Mouse (Mus musculus) heart, embryonic 12.5 days (tissue): ENCODE measurements around the gene Sertad1. TPM values are rescaled to one million over a fixed set of nuclear protein-coding genes. Genes with fewer than 3 reads are reported as not detected.
A peak's percentile ranks its signal among the peaks of the same experiment; 100 is the strongest.

Source experiments
- ATAC-seq: fragments of 200-750 bp; cut with Nextera tagmentation; 2 replicates; pipeline ENCODE4 v1.8.0; 2017; ENCODE audit warnings: moderate TSS enrichment, moderate library complexity; ENCODE audit not compliant: insufficient number of reproducible peaks, low FRiP score
- H3K27ac ChIP-seq: fragments of 300-500 bp; sonication (generic); 2 replicates; pipeline ENCODE4 v1.5.1; 2016; ENCODE audit warnings: mild to moderate bottlenecking, moderate library complexity; ENCODE audit not compliant: poor library complexity, severe bottlenecking
- H3K27me3 ChIP-seq: fragments of 300-500 bp; sonication (generic); replicated peaks from 2 replicates; pipeline ENCODE4 v1.6.1; 2016; ENCODE audit warnings: mild to moderate bottlenecking, moderate library complexity
- H3K36me3 ChIP-seq: fragments of 300-500 bp; sonication (generic); 2 replicates; pipeline ENCODE4 v1.6.1; 2016; ENCODE audit warnings: mild to moderate bottlenecking, moderate library complexity
- H3K4me1 ChIP-seq: fragments of 300-500 bp; sonication (generic); replicated peaks from 2 replicates; pipeline ENCODE4 v1.6.1; 2016; ENCODE audit warnings: mild to moderate bottlenecking
- H3K4me2 ChIP-seq: fragments of 300-500 bp; sonication (generic); 2 replicates; pipeline ENCODE4 v1.6.1; 2016; ENCODE audit warnings: mild to moderate bottlenecking, moderate library complexity
- H3K4me3 ChIP-seq: fragments of 300-500 bp; sonication (generic); 2 replicates; pipeline ENCODE4 v1.5.1; 2016; ENCODE audit warnings: mild to moderate bottlenecking
- H3K9ac ChIP-seq: fragments of 300-500 bp; sonication (generic); 2 replicates; pipeline ENCODE4 v1.6.1; 2016; ENCODE audit warnings: mild to moderate bottlenecking, moderate library complexity
- H3K9me3 ChIP-seq: fragments of 300-500 bp; sonication (generic); replicated peaks from 2 replicates; pipeline ENCODE4 v1.6.1; 2016; ENCODE audit warnings: mild to moderate bottlenecking, moderate library complexity
- WGBS: fragments of 180-500 bp; shearing (Covaris S2); methylation state at CpG from one replicate; pipeline ENCODE4 v1.1.7; 2016; 5-methylcytosine and 5-hydroxymethylcytosine counted together
- polyA plus RNA-seq: library from polyadenylated mRNA; unstranded; fragments of >200 nt; fragmentation: Nextera tagmentation; extraction: Ambion mirVana; gene quantifications from 2 replicates; pipeline ENCODE4 v1.2.1, GENCODE M21; 2016

Sertad1 gene
- polyA plus RNA-seq, 1 experiment from 2014 or later, result 35.3 TPM

DNA sequence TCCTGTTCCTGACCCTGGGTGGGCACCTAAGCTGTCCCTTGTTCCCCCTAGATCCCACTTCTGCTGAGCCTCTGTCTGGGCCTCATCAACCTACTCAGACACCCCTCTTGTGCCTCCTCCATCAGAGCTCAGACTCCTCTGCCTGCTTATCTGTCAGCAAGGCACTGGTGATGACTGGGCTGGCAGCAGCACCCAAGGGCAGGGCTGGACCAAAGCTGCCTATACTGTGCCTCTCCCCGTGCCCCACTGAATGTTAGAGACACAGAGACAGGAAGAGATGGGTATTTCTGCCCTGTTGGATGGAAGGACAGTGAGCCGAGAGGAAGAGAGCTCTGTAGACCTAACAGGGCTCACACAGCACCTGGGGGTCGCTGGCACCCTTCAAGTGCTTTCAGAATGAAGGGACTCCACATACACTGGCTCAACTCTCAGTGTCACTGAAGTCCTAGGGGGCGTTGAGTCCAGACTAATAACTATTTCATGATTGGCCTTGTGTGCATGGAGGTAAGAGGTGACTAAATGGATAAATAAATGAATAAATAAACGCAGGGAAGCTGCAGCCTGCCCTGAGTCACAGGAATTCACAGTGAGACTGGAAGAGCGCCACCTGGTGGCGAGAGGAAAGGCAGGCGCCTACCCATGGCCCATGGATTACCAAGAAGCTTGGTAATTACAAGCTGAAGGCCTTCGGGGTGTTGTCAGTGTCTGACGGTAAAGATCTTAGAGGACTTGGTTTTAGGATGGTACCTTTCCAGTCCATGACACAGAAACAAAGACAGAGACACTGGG lies 39.5 kb downstream of the Sertad1 start:
- Histone ChIP-seq H3K27ac (no peak overlapping the region), H3K9me3 (no peaks in the 10 kb centered on the region), H3K4me2 (no peak overlapping the region), H3K4me3 (no peak overlapping the region), H3K9ac (no peak overlapping the region), H3K27me3 (no peaks in the 10 kb centered on the region), H3K36me3 (peaks cover 21% of the 10 kb centered on the region), H3K4me1 (peaks cover 20% of the 10 kb centered on the region)
- ATAC-seq, result peak; percentile 65
- 22% methylated on average over 10 of the region's 10 CpGs for WGBS

DNA sequence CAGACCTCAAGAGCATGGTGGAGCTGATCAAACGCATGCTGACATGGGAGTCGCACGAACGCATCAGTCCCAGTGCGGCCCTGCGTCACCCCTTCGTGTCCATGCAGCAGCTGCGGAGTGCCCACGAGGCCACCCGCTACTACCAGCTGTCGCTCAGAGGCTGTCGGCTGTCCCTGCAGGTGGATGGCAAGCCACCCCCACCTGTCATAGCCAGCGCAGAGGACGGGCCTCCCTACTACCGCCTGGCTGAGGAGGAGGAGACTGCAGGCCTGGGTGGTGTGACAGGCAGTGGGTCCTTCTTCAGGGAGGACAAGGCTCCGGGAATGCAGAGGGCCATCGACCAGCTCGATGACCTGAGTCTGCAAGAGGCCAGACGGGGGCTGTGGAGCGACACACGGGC lies 42.4 kb downstream of the Sertad1 start:
- Histone ChIP-seq H3K27me3 (no peaks in the 10 kb centered on the region), H3K27ac (no peak overlapping the region), H3K4me1 (peaks cover 13% of the 10 kb centered on the region), H3K4me3 (no peak overlapping the region), H3K36me3 (peaks cover 45% of the 10 kb centered on the region), H3K9me3 (no peaks in the 10 kb centered on the region), H3K4me2 (no peak overlapping the region), H3K9ac (no peak overlapping the region)
- WGBS, result 75% methylated on average over 21 of the region's 21 CpGs
- ATAC-seq, result no peak

DNA sequence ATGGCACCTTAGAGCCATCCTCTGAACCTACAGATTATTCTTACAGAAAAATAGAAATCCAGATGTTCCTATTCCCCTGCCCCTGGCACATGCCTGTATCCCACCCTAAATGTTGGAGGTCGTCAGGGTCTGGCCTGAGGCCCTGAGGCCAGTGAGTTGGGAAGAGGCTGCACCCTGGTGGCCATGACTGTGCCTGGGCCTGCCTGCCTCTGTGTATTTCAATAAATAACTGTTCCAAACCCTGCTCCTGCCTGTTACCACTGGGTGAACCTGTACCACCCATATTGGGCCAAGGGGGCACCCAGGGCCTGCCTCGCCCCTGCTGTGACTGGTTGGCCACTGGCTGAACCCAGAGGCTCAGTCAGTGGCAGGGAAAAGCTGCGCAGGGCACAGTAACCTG lies 44.2 kb downstream of the Sertad1 start:
- H3K36me3 ChIP-seq, result peaks cover 62% of the 10 kb centered on the region
- no peak overlapping the region for H3K4me2 ChIP-seq
- H3K9me3 ChIP-seq, result no peaks in the 10 kb centered on the region
- 71% methylated on average over 3 of the region's 3 CpGs for WGBS
- H3K27me3 ChIP-seq, result no peaks in the 10 kb centered on the region
- peaks cover 4% of the 10 kb centered on the region for H3K4me1 ChIP-seq
- no peak for ATAC-seq
- H3K27ac ChIP-seq, result no peak overlapping the region
- H3K9ac ChIP-seq, result no peak overlapping the region
- H3K4me3 ChIP-seq, result no peak overlapping the region

DNA sequence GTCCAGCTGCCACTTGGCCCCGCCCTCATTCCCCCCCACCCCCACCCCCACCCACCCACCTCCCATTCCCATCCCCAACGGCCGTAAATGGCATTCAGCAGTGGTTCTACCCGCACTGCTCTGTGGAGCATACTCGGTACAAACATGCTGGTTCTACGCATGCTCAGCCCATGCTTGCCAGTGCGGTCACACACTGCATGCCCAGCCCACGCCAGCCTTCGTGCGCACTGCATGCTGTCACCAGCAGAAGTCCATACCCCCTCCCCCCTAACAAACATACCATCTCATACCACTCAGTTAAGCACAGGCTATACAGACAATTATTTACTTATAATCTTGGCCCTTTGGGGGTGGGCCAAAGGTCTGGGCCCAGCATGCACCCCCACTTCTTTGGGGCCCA lies 45.0 kb downstream of the Sertad1 start:
- no peaks in the 10 kb centered on the region for H3K27me3 ChIP-seq
- H3K9me3 ChIP-seq, result no peaks in the 10 kb centered on the region
- 91% methylated on average over 10 of the region's 10 CpGs for WGBS
- H3K4me2 ChIP-seq, result no peak overlapping the region
- peaks cover 69% of the 10 kb centered on the region for H3K36me3 ChIP-seq
- H3K4me1 ChIP-seq, result no peaks in the 10 kb centered on the region
- H3K9ac ChIP-seq, result no peak overlapping the region
- no peak for ATAC-seq
- no peak overlapping the region for H3K4me3 ChIP-seq
- H3K27ac ChIP-seq, result no peak overlapping the region

DNA sequence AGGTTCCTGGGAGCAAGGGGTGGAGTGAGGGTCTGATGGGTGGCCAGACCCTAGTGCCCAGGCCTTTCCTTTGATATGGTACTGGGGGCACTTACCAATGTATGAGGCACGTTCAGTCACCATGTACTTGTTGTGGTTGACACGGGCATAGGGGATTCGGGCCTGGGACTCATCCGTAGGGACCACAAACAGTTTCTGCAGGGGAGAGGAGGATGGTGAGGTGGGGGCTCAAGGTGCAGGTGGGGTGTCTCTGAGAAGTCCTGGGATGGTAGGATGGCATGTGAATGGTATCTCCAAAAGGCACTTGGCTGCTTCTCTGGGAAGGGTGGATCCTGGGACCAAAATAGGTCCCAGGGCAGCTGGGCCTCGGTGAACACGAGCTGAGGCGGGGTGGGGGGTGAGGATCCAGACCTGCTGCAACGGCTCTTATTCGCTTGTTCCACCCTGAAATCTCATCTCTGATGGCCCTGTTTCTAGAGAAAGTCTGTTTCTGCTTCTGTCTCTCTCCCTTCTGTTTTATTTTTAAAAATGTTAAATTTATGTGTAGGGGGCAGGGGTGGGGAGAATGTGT lies 45.9 kb downstream of the Sertad1 start:
- ATAC-seq, result no peak
- Histone ChIP-seq H3K4me1 (no peaks in the 10 kb centered on the region), H3K9me3 (no peaks in the 10 kb centered on the region), H3K36me3 (peaks cover 76% of the 10 kb centered on the region), H3K4me2 (no peak overlapping the region), H3K27ac (no peak overlapping the region), H3K4me3 (no peak overlapping the region), H3K9ac (no peak overlapping the region), H3K27me3 (no peaks in the 10 kb centered on the region)
- 77% methylated on average over 9 of the region's 9 CpGs for WGBS

DNA sequence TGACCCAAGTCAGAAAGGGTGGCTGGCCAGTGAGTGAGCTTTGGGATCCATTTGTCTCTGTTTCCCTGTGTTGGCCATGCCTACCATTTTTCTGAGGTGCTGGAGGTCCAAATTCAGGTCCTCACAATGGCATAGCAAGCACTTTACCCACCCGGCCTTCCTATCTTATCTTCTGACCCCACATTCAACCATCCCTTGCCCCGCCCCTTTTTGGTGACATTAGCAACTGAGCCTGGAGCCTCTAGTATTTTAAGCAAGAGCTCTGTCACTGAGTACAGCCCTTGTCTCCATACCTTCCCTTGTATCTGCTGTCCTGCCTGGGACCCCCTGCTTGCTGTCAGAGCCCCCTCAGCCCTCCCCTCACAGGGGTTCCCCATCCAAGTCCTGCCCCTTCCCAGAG lies 48.7 kb downstream of the Sertad1 start:
- H3K27me3 ChIP-seq, result no peaks in the 10 kb centered on the region
- H3K9ac ChIP-seq, result no peak overlapping the region
- H3K4me3 ChIP-seq, result no peak overlapping the region
- no peak overlapping the region for H3K4me2 ChIP-seq
- H3K9me3 ChIP-seq, result no peaks in the 10 kb centered on the region
- H3K27ac ChIP-seq, result no peak overlapping the region
- peaks cover 77% of the 10 kb centered on the region for H3K36me3 ChIP-seq
- no peaks in the 10 kb centered on the region for H3K4me1 ChIP-seq
- peak; percentile 54; the same call in 1 of the 2 replicates for ATAC-seq
- WGBS, result 43% methylated on average over 2 of the region's 2 CpGs

DNA sequence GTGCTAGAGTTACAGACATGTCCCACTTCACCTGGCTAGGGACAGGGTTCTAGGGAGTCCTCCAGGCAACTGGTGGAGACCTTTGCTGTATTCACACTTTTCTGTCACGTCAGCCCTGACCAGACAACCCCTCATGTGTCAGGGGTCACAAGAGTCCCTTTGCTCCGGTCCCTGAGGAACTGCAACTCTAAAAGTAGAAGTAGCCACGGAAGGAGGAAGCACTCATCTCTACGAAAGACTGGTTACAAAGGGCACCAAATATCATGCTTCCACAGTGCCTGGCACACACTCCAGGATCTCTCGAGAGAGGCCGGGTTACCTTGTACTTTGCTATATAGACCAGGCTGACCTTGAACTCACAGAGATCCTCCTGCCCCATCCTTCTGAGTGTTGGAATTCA lies 49.9 kb downstream of the Sertad1 start:
- Histone ChIP-seq H3K36me3 (peaks cover 64% of the 10 kb centered on the region), H3K27me3 (no peaks in the 10 kb centered on the region), H3K9me3 (no peaks in the 10 kb centered on the region), H3K4me2 (no peak overlapping the region), H3K9ac (no peak overlapping the region), H3K4me1 (peaks cover 5% of the 10 kb centered on the region; the same call in 1 of the 2 replicates), H3K4me3 (no peak overlapping the region), H3K27ac (no peak overlapping the region)
- 89% methylated on average over 6 of the region's 6 CpGs for WGBS
- no peak for ATAC-seq

DNA sequence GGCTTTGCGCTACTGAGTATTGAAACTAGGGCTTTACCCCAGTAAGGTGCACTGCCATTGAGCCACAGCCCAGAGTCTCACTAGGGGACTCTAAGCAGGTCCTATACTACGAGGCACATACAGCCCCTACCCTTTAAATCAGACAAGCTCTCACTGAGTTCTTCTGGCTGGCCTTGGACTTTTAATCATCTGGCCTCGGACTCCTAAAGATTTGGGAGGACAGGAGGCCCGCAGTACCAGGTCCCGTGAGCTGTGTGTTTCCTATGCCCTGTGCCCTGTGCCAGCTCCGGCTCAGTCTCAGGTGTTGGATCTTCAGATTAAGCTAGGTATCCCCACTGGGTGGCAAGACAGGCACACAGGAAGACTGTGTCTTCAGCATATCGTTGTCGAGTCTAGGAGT lies 51.3 kb downstream of the Sertad1 start:
- H3K27me3 ChIP-seq, result no peaks in the 10 kb centered on the region
- no peak overlapping the region for H3K4me3 ChIP-seq
- no peak overlapping the region for H3K4me2 ChIP-seq
- peaks cover 53% of the 10 kb centered on the region for H3K36me3 ChIP-seq
- no peak for ATAC-seq
- peaks cover 13% of the 10 kb centered on the region for H3K4me1 ChIP-seq
- no peak overlapping the region for H3K9ac ChIP-seq
- 85% methylated on average over 8 of the region's 8 CpGs for WGBS
- H3K9me3 ChIP-seq, result no peaks in the 10 kb centered on the region
- no peak overlapping the region for H3K27ac ChIP-seq

DNA sequence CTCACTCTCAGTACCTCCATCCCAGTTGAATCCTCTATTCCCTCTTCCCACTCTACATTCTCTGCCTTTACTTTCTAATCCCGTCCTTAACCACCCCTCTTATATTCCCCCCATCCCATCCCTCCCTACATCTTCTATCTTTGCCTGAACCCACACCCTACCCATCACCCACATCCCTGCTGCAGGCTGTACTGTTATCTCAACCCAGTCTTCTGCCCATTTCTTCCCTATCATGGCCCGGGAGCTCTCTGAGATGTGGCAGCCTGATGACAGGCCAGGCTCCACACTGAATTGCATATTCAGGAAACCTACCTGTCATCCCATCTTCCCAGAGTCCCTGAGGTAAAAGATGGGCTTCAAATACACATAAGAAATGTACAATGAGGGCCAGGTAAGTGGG lies 52.1 kb downstream of the Sertad1 start:
- no peak overlapping the region for H3K27ac ChIP-seq
- no peak for ATAC-seq
- no peaks in the 10 kb centered on the region for H3K9me3 ChIP-seq
- H3K4me3 ChIP-seq, result no peak overlapping the region
- H3K9ac ChIP-seq, result no peak overlapping the region
- WGBS, result 72% methylated on average over 2 of the region's 2 CpGs
- peaks cover 45% of the 10 kb centered on the region for H3K36me3 ChIP-seq
- H3K27me3 ChIP-seq, result no peaks in the 10 kb centered on the region
- no peak overlapping the region for H3K4me2 ChIP-seq
- peaks cover 13% of the 10 kb centered on the region for H3K4me1 ChIP-seq

Other genes with a start within 250 kb of the Sertad1 start
- gene Numbl, start 228.5 kb upstream of the Sertad1 start, polyA plus RNA-seq, result 11.1 and 11.6 TPM in 2 replicates
- 53.9 and 57.1 TPM in 2 replicates for gene Ltbp4, start 149.2 kb upstream of the Sertad1 start, polyA plus RNA-seq
- 35.4 and 39.4 TPM in 2 replicates for gene Shkbp1, start 130.9 kb upstream of the Sertad1 start, polyA plus RNA-seq
- gene Gm20479, start 129.5 kb upstream of the Sertad1 start, polyA plus RNA-seq, result 1.2 and 1.5 TPM in 2 replicates
- gene Sptbn4, start 39.2 kb upstream of the Sertad1 start, polyA plus RNA-seq, result 0.26 TPM in 2 replicates
- 68.4 and 82.4 TPM in 2 replicates for gene Blvrb, start 38.9 kb upstream of the Sertad1 start, polyA plus RNA-seq
- gene Sertad3, start 13.1 kb upstream of the Sertad1 start, polyA plus RNA-seq, result 22.8 and 23.3 TPM in 2 replicates
- 3.3 and 3.5 TPM in 2 replicates for gene Prx, start 12.4 kb downstream of the Sertad1 start, polyA plus RNA-seq
- gene Hipk4, start 36.4 kb downstream of the Sertad1 start, polyA plus RNA-seq, result 0.31 and 0.39 TPM in 2 replicates
- 59.5 and 63.4 TPM in 2 replicates for gene Pld3, start 66.3 kb downstream of the Sertad1 start, polyA plus RNA-seq
- gene 2310022A10Rik, start 66.3 kb downstream of the Sertad1 start, polyA plus RNA-seq, result 36.4 and 37.4 TPM in 2 replicates
- gene Akt2, start 104.6 kb downstream of the Sertad1 start, polyA plus RNA-seq, result 85.0 and 89.4 TPM in 2 replicates
- 0.09 TPM in 1 of 2 replicates, not detected in the other for gene Ttc9b, start 167.0 kb downstream of the Sertad1 start, polyA plus RNA-seq
- gene Map3k10, start 187.7 kb downstream of the Sertad1 start, polyA plus RNA-seq, result 8.8 and 9.8 TPM in 2 replicates
- gene Zfp607b, start 202.4 kb downstream of the Sertad1 start, polyA plus RNA-seq, result 1.7 and 2.8 TPM in 2 replicates
- 20.2 TPM in 2 replicates for gene Zfp60, start 244.5 kb downstream of the Sertad1 start, polyA plus RNA-seq